Mouse (Mus musculus): ENCODE results near the gene Zfpm1. TPM values are rescaled to one million over a fixed set of nuclear protein-coding genes. Genes with fewer than 3 reads are reported as not detected.

Zfpm1 gene
- polyA plus RNA-seq, 1 experiment: 1,238 TPM

DNA sequence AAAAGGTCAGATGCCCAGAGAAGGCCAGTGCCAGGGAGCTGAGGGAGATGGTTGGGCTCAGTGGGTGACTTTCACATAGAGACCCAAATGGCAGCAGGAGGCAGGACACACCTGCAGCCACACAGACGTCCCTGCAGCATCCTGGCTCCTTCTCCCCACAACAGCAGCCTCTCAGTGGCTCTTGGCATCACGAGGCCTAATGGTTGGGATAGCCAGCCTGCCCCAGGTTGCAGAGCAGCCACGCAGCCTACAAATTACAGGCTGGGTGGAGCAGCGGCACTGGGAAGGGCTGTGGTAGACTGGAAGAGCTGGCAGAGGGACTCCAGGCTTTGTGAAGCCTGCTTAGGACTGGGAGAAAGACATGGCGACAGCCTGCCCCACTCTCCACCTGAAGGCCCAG is 29.6 kb upstream of the Zfpm1 start:
- peaks cover 13% of the 10 kb centered on the region for H3K4me1 ChIP-seq
- H3K9me3 ChIP-seq: no peaks in the 10 kb centered on the region
- H3K36me3 ChIP-seq (replicated peaks; ENCODE audit: low read length): no peaks in the 10 kb centered on the region
- H3K4me3 ChIP-seq (replicated peaks): no peak overlapping the region
- peaks cover 94% of the 10 kb centered on the region for H3K27me3 ChIP-seq (replicated peaks)
- TF ChIP-seq FLI1 (IDR thresholded peaks at IDR 0.05; ENCODE audit: low read length): no peak

DNA sequence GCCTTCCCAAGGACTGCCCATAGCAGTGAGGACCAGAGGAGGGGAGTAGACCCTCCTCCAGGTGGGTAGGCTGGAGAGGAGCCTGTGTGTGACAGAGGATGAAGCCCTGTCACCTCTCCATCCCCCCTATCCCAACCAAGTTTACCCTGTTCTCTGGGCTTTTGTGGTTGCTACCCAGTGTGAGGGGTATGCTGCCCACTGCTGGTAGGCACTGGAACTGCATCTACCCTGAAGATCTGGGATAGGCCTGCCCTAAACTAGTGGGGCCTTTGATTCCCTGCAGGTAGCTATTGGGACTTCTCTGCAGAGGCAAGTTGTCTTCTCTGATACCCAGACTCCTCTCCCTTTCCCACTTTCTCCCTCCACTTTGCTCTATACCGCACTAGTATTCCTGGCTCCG is 22.6 kb upstream of the Zfpm1 start:
- Histone ChIP-seq H3K9me3 (no peaks in the 10 kb centered on the region), H3K36me3 (replicated peaks; ENCODE audit: low read length) (no peaks in the 10 kb centered on the region), H3K4me3 (replicated peaks) (no peak overlapping the region), H3K4me1 (peaks cover 14% of the 10 kb centered on the region), H3K27me3 (replicated peaks) (peaks cover 100% of the 10 kb centered on the region)
- TF ChIP-seq FLI1 (IDR thresholded peaks at IDR 0.05; ENCODE audit: low read length) (no peak), GATA1 (IDR thresholded peaks at IDR 0.05; ENCODE audit: borderline replicate concordance, low read length) (no peak)

DNA sequence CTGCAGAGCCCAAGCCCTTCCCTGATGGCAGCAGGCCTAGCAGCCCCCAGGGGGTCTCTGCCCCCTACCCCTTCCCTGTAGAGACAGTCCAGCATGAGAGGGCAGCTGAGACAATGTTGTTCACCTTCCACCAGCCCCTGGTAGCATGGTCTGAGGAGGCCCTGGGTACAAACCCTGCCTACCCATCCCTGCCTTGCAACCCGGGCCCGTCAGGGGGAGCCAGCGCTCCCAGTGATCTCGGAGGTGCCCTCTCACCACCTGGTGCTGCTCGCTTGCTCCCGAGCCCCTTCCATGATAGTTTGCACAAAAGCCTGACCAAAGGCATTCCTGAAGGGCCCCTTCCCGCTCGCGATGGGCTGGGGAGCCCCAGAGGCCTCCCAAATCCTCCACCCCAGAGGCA is 21.2 kb upstream of the Zfpm1 start:
- H3K4me1 ChIP-seq: peaks cover 18% of the 10 kb centered on the region
- H3K36me3 ChIP-seq (replicated peaks; ENCODE audit: low read length): no peaks in the 10 kb centered on the region
- no peak for TF ChIP-seq FLI1 (IDR thresholded peaks at IDR 0.05; ENCODE audit: low read length)
- no peak for TF ChIP-seq GATA1 (IDR thresholded peaks at IDR 0.05; ENCODE audit: borderline replicate concordance, low read length)
- H3K9me3 ChIP-seq: no peaks in the 10 kb centered on the region
- peaks cover 100% of the 10 kb centered on the region for H3K27me3 ChIP-seq (replicated peaks)
- H3K4me3 ChIP-seq (replicated peaks): no peak overlapping the region

DNA sequence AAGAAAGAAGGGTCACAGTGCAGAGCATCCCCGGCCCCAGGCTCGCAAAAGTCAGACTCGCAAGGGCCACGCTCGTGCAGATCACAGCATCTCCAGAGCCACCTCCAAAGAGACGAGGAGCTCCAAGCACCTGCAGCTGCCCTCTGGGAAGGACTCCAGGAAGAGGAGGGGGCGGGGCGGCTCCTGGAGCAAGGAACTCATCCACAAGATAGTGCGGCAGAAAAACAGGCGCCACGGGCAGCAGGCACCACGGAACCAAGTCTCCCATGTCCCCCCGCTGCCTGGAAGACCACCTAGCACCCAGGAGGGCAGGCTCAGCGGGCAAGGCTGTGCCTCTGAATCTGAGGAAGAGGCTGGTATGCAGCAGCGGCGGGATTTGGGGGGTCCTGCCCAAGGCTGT is 19.1 kb upstream of the Zfpm1 start:
- Histone ChIP-seq H3K4me3 (replicated peaks) (no peak overlapping the region), H3K36me3 (replicated peaks; ENCODE audit: low read length) (no peaks in the 10 kb centered on the region), H3K27me3 (replicated peaks) (peaks cover 100% of the 10 kb centered on the region), H3K4me1 (peaks cover 29% of the 10 kb centered on the region), H3K9me3 (no peaks in the 10 kb centered on the region)
- TF ChIP-seq GATA1 (IDR thresholded peaks at IDR 0.05; ENCODE audit: borderline replicate concordance, low read length): no peak
- no peak for TF ChIP-seq FLI1 (IDR thresholded peaks at IDR 0.05; ENCODE audit: low read length)

DNA sequence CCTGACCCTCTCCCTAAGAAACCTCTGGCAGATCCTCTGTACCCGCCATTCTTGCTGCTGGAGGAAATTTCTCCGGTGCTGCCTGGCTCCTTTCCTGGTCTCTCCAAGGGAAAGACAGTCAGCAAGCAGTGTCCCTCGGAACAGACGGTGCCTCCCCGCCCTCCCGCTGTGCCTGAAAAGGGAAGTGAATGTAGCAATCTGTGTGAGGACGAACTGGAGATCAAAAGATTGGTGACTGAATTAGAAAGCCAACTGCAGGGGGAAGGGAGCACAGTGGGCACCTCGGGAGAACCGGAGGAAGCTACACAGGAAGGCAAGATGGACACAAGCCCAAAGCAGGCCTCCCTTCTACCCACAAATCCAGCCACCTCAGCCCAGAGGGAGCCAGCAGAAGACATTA is 17.7 kb upstream of the Zfpm1 start:
- Histone ChIP-seq H3K9me3 (no peaks in the 10 kb centered on the region), H3K4me1 (peaks cover 35% of the 10 kb centered on the region), H3K27me3 (replicated peaks) (peaks cover 100% of the 10 kb centered on the region), H3K36me3 (replicated peaks; ENCODE audit: low read length) (no peaks in the 10 kb centered on the region), H3K4me3 (replicated peaks) (no peak overlapping the region)
- TF ChIP-seq GATA1 (IDR thresholded peaks at IDR 0.05; ENCODE audit: borderline replicate concordance, low read length): no peak
- no peak for TF ChIP-seq FLI1 (IDR thresholded peaks at IDR 0.05; ENCODE audit: low read length)

DNA sequence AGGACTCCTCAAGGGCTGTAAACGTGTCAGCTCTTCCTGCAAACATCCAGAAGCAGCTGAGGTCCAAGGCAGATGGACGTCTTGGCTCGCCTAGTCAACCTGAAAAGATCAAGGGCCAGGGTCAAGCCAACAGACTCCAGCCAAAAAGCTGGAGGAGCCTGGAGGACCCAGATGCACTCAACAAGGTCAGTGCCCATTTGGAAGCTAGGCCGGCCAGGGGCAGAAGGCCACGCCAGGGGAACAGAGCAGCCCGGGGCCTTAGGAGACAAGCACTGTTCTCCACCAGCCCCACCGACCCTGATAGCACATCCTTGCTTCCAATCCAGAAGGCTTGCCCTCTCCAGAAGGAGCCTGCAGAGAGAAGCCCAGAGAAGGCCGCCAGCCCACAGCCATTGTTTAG is 16.4 kb upstream of the Zfpm1 start:
- no peaks in the 10 kb centered on the region for H3K9me3 ChIP-seq
- peaks cover 100% of the 10 kb centered on the region for H3K27me3 ChIP-seq (replicated peaks)
- H3K4me1 ChIP-seq: peaks cover 43% of the 10 kb centered on the region
- no peak overlapping the region for H3K4me3 ChIP-seq (replicated peaks)
- TF ChIP-seq FLI1 (IDR thresholded peaks at IDR 0.05; ENCODE audit: low read length) (no peak), GATA1 (IDR thresholded peaks at IDR 0.05; ENCODE audit: borderline replicate concordance, low read length) (no peak)
- no peaks in the 10 kb centered on the region for H3K36me3 ChIP-seq (replicated peaks; ENCODE audit: low read length)

DNA sequence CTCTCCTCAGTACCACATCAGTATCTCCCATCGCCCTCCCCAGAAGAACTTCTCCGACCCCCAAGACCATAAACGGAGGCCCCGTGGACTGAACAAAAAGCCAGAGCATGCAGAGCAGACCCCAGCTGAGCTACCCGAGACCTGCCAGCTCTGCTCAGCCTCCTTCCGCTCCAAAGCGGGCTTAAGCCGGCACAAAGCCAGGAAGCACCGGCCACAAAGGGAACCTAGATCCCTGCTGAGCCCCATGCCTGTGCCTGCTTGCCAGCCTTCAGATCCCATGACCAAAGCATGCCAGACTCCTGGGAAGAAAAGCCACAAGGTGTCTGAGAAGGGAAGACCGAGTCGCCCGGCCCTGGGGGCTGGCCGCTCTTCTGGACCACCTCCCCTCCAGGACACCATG is 15.1 kb upstream of the Zfpm1 start:
- H3K27me3 ChIP-seq (replicated peaks): peaks cover 97% of the 10 kb centered on the region
- no peaks in the 10 kb centered on the region for H3K9me3 ChIP-seq
- H3K4me3 ChIP-seq (replicated peaks): no peak overlapping the region
- H3K36me3 ChIP-seq (replicated peaks; ENCODE audit: low read length): no peaks in the 10 kb centered on the region
- no peak for TF ChIP-seq GATA1 (IDR thresholded peaks at IDR 0.05; ENCODE audit: borderline replicate concordance, low read length)
- TF ChIP-seq FLI1 (IDR thresholded peaks at IDR 0.05; ENCODE audit: low read length): no peak
- H3K4me1 ChIP-seq: peaks cover 48% of the 10 kb centered on the region

DNA sequence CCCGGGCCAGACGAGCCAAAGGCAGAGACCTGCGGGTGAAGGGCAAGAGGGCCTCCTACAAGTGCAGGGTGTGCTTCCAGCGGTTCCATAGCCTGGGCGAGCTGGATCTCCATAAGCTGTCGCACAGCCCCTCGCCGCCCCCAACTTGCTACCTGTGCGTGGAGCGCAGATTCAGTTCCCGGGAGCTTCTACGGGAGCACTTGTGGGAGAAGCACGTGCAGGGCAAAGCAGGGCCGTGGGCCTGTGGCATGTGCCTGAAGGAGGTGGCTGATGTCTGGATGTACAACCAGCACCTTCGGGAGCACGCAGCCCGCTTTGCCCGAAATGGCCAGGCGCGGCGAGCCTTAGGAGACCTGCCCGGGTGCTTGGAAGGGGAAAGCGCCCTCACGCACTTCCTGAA is 13.1 kb upstream of the Zfpm1 start:
- H3K4me3 ChIP-seq (replicated peaks): peak overlapping the region; percentile 90
- peaks cover 77% of the 10 kb centered on the region for H3K27me3 ChIP-seq (replicated peaks)
- H3K4me1 ChIP-seq: peaks cover 59% of the 10 kb centered on the region
- no peak for TF ChIP-seq GATA1 (IDR thresholded peaks at IDR 0.05; ENCODE audit: borderline replicate concordance, low read length)
- no peak for TF ChIP-seq FLI1 (IDR thresholded peaks at IDR 0.05; ENCODE audit: low read length)
- no peaks in the 10 kb centered on the region for H3K36me3 ChIP-seq (replicated peaks; ENCODE audit: low read length)
- H3K9me3 ChIP-seq: no peaks in the 10 kb centered on the region

DNA sequence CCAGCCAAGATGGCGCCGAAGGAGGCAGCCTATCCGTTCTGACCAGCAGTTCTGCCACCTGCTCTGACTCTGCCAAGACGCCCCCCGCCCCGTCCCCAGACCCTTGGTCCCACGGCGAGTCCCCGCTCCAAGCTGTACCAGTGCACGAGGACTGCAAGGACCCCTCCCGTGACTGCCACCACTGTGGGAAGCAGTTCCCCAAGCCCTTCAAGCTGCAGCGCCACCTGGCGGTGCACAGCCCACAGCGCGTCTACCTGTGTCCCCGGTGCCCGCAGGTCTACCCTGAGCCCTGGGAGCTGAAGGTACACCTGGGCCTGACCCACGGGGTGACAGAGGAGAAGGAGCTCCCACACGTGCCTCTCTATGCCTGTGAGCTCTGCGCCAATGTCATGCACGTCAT is 12.5 kb upstream of the Zfpm1 start:
- H3K27me3 ChIP-seq (replicated peaks): peaks cover 72% of the 10 kb centered on the region
- no peaks in the 10 kb centered on the region for H3K36me3 ChIP-seq (replicated peaks; ENCODE audit: low read length)
- peak overlapping the region; percentile 90 for H3K4me3 ChIP-seq (replicated peaks)
- no peak for TF ChIP-seq GATA1 (IDR thresholded peaks at IDR 0.05; ENCODE audit: borderline replicate concordance, low read length)
- TF ChIP-seq FLI1 (IDR thresholded peaks at IDR 0.05; ENCODE audit: low read length): no peak
- H3K4me1 ChIP-seq: peaks cover 59% of the 10 kb centered on the region
- no peaks in the 10 kb centered on the region for H3K9me3 ChIP-seq

DNA sequence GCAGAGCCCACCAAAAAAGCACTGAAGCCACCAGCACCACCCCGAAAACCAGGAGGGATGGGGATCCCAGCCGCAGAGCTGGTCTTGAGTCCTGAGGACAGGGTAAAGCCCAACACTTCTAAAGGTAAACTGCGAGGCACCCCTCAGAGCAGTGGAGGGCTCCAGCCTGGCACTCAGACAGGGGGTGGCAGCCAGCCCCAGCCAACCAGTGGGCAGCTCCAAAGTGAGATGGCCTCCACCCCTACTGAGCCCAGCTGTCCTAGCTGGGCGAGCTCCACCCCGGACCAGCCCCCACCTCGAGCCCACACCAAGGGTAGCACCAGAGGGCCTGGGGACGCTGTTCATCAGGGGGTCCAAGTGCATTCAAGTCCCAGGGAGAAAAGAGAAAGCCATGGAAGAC is 11.4 kb upstream of the Zfpm1 start:
- Histone ChIP-seq H3K4me1 (peaks cover 64% of the 10 kb centered on the region), H3K27me3 (replicated peaks) (peaks cover 60% of the 10 kb centered on the region), H3K36me3 (replicated peaks; ENCODE audit: low read length) (no peaks in the 10 kb centered on the region), H3K9me3 (no peaks in the 10 kb centered on the region), H3K4me3 (replicated peaks) (no peak overlapping the region)
- TF ChIP-seq FLI1 (IDR thresholded peaks at IDR 0.05; ENCODE audit: low read length) (no peak), GATA1 (IDR thresholded peaks at IDR 0.05; ENCODE audit: borderline replicate concordance, low read length) (no peak)

DNA sequence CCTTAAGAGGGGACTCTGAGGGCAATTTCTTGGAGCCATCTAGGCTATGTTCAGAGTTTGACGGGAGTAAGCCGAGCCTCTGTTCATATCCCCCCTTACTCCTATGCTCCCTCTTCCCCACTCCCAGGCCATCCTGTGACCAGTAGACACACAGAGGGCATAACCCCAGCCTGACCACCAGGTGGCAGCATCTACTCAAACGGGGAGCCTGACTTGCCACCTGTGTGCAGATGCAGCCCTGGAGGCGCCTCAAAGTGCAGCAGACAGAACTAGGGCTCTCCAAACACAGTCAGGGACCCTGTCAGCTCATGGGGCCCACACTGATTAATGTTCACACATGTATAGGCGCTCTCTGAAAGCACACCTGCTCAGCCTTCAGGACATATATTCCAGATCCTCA is 8.8 kb upstream of the Zfpm1 start:
- H3K9me3 ChIP-seq: no peaks in the 10 kb centered on the region
- H3K36me3 ChIP-seq (replicated peaks; ENCODE audit: low read length): peaks cover 9% of the 10 kb centered on the region
- peak overlapping the region; percentile 44 for H3K4me3 ChIP-seq (replicated peaks)
- H3K4me1 ChIP-seq: peaks cover 79% of the 10 kb centered on the region
- H3K27me3 ChIP-seq (replicated peaks): peaks cover 34% of the 10 kb centered on the region
- TF ChIP-seq GATA1 (IDR thresholded peaks at IDR 0.05; ENCODE audit: borderline replicate concordance, low read length) (no peak), FLI1 (IDR thresholded peaks at IDR 0.05; ENCODE audit: low read length) (no peak)

Measured in megakaryocyte, embryonic 14.5 days (primary cell).